Mouse (Mus musculus): Measurements from ENCODE around the gene Polr2a.

Polr2a gene

DNA sequence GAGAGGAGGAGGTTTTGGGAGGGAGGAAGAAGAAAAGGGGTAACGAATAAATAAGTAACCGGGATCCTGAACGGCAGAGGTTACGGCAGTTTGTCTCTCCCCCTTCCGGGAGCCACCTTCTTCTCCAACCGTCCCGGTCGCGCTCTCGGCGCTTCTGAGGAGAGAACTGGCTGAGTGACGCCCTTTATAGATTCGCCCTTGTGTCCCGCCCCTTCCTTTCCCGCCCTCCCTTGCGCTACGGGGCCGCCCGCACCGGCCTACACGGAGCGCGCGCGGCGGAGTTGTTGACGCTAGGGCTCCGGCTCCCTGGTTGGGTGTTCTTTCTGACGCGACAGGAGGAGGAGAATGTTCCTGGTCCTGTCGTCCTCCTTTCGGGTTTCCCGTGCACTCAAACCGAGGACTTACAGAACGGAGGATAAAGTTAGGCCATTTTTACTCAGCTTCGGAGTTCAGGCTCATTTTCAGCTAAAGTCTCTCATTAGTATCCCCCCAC is at the start of gene Polr2a:
Gene Polr2a, minus strand, starts transcription at position 160 of the 493 bp plus-strand sequence.
- DNase-seq: peak; percentile 100

DNA sequence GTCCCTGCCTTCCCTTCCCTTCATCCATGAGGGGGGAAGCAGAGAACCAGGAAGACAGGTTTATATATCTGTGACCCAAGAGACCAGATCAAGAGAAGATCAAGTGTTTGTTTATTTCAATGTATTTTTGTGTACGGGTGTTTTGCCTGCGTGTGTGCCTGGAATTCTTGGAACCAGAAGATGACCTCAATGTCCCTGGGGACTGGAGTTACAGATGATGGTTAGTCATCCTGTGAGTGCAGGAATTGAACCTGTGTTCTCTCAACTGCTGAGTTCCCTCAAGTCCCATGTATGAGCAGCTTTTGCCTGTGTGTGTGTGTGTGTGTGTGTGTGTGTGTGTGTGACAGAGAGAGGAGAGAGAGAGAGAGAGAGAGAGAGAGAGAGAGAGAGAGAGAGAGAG is 49.2 kb upstream of the Polr2a start:
- DNase-seq: no peak

DNA sequence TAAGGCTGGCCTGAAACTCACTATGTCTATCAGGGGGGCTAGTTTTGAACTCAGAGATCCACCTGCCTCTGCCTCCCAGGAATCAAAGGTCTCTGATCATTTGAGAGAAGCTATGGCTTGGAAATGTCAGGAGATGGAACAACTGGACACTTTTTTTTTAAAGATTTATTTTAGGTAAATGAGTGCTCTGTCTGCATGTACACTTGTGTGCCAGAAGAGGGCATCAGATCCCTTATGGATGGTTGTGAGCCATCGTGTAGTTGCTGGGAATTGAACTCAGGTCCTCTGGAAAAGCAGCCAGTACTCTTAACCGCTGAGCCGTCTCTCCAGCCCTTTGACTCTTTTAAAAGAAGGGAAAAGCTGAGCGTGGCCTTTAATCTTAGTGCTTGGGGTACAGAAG is 47.9 kb upstream of the Polr2a start:
- no peak for DNase-seq

DNA sequence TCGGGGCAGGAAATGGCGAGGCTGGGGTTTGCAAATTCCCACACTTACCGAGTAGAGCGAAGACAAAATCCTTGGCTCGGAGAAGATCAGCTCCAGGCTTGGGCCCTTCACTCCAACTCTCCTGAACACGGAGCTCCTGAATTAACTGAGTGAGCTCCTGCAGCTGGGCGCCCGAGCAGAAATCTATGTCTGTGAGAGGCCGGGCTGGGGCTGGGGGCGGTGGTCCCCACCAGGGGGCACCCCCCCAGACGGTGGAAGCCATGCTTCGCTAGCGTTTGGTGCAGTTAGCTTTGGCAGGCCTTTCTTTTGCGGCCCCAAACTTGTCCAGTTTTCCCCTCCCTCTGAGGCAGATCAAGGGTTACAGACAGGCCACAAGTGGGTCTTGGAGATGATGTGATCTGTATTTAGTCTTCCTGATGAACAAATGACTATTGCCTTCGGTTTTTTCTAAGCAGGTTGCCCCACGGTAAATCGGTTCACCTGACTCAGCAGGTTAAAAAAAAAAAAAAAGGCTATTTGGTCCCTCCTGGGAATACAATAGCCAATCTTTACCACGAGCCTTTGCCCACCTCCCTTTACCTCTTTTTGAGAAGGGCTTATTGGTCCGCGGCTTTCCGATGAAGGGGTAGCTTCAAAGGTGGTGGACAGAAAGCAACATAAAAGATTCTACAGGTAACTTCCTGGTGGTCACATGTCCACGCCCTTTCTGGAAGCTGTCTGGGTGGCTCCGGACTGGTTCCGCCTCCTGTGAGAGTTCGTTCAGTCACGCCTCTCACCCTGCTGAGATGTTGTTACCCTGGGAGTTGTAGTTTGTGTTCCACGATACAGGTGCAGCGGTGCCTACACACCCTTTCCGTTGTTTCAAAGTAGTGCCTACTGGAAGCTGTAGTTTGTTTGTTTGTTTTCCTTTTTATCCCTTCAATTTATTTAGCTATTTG is 46.8 kb upstream of the Polr2a start, which contains the start of gene Tmem102:
Gene Tmem102, minus strand, starts transcription at position 653 of the 938 bp plus-strand sequence.
- DNase-seq: peak; percentile 91

DNA sequence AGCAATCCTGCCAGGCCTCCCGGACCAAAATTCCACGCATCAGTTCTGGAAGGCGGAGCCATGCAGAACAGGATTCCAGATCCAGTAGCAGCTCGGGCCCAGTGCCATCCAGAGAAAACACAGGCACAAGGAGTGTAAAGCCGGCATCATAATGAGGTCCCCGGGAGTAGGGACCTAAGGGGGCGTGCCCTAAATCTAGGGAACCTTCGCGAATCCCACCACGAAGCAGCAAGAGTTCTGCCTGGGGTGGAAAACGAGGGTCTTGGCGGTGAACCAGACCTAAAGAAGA is 46.2 kb upstream of the Polr2a start:
- peak; percentile 96 for DNase-seq

DNA sequence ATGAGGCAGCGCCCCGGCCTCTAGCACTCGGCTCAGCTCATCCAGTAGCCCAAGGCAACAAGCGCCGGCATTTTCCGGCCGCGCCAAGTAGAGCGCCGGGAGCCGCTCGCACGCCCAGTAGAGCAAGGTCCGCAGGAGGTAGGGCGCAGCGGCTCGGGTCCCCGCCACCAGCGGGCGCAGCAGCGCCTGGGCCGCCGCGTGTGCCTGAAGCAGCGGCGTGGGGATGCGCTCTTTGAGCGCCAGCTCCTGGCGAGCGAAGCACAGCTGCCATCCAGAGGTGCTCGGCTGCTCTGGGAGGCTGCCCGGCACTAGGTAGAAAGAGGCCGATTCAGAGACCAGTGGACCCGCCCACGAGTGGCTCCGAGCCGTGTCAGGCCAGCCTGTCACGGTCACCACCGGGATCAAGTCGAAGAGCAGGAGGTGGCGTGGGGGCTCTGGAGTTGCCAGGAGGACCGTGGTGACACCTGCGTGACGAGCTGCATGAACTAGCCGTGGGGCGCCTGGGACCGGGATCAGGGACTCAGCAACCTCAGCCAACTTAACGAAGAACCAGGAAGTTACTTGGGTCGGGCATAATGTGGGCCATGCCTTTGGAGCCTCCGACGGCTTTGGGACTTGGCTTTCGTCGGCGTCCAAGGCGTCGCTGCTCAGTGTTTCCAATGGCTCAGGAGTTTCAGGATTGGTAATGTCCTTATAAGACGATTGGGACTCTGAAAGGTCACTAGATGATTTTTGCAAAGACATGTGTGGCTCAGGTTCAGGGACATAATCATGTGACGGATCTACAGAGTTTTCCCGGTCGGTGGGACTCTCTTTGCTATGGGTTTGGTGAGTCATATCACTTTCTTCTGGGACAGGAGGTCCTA is 45.6 kb upstream of the Polr2a start:
- peak; percentile 98 for DNase-seq

DNA sequence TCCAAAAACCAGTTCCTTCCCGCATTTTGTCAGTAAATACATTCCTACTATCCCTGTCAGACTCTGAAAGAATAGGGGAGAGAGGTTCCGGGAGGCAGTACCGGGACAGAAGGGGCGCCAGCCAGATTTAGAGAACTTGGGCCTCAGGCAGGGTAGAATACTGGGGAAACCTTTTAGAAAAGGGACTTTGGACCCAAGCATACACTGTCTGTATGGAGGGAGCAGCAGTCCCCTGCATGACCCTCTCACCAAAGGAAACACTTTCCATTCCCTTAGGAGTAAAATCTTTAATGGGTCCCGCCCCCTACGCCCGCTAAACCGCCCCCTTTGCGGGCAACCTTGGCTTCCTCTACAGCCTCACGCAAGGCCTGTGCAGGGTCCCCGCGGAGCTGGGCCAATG is 44.9 kb upstream of the Polr2a start:
- DNase-seq: no peak

DNA sequence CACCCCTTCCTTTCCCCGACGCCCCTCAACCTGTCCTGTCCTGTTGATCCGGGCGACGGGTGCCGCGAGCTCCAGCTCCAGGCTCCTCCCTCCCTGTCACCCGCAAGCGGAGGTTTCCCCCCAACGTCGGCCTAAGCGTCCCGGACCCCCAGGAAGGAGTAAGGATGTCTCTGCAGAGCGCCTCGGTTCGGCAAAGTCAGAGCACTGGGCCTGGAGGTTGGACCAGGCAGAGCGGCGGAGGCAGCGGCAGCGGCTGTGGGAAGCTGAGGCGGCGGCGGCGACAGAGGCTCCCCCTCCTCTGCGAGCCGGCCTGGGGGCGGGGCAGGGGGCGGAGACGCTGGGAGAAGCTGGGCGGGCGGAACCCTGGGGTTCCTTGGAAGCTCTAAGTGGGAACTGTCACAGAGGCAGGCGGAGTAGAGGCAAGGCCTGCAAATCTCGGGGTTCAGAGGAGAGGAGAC is 44.2 kb upstream of the Polr2a start:
- peak; percentile 99 for DNase-seq

DNA sequence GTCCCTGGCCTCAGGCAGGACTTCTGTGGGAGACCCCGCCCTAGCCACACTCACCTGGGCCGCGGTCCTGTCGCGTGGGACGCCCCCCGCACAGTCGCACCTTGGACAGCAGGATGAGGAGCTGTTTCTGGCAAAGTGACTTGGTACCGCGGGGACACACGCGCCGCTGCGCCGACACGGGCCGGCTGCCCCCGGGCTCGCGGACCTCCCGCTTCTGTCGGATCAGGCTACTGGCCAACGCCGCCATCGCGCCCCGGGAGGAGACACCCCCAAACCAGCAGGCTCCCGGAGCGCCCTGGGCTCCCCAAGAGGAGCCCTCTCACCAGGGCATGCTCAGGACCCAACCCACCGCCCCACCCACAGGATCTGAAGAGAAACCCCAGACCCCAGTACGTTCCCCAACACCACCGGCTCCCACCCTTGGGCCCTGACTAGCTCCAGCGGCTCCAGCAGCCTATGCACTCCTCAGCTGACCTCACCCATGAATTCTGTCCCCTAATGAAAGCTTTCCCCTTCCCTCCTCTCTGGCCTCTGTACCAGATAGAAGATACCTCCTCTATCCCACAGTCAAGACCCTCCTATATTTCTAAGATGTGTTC is 43.0 kb upstream of the Polr2a start, which contains the start of gene Fgf11:
Gene Fgf11, minus strand, starts transcription at position 479 of the 599 bp plus-strand sequence.
- DNase-seq: peak; percentile 95

DNA sequence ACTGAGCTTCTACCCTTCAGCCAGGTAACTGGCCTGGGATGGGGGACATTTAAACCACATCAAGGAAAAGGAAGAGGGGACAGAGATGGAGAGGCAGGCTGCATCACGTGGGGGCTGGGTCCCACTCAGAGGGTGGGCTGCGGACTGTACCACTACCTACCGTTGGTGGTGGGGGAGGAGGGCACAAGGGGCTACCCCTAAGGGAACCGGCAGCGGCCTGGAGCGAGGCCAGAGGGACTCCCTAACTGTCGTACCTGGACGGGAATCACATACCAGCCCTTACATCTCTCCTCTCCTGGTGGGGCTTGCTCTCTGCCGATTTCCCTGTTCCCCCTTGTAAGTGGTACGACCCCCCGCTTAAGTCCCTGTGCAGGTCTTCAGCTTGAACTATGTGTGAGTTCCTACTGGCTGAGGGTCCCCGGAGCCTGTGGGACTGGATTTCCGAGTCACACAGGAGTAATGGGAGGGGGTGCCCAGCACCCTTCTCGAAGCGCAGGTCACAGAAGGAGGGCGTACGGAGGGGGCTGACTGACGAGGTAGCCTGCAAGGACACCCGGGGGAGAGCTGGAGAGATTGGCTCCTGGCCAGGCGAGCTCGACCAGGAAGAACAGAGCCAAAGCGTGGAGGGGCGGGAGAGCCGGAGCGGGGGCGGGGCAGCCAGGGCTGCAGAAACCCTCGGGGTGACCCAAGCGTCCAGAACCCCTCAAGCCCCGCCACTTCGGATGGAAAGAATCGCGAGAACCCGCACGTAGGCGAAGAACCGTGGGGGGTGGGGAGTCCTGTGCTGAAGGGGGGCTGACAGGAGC is 42.2 kb upstream of the Polr2a start:
- DNase-seq: peak; percentile 97

DNA sequence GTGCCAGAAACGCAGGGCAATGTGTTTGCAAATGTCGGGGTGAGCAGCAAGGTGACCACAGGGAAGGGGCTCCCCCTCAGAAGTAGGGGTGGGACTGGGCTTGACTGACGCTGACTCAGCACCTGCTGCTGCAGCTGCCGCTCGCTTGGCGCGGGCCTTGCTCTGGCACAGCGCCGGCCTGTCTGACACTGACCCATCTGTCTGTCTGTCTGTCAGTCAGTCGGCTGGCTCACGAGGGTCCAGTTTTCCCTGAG is 41.6 kb upstream of the Polr2a start:
- DNase-seq: no peak

DNA sequence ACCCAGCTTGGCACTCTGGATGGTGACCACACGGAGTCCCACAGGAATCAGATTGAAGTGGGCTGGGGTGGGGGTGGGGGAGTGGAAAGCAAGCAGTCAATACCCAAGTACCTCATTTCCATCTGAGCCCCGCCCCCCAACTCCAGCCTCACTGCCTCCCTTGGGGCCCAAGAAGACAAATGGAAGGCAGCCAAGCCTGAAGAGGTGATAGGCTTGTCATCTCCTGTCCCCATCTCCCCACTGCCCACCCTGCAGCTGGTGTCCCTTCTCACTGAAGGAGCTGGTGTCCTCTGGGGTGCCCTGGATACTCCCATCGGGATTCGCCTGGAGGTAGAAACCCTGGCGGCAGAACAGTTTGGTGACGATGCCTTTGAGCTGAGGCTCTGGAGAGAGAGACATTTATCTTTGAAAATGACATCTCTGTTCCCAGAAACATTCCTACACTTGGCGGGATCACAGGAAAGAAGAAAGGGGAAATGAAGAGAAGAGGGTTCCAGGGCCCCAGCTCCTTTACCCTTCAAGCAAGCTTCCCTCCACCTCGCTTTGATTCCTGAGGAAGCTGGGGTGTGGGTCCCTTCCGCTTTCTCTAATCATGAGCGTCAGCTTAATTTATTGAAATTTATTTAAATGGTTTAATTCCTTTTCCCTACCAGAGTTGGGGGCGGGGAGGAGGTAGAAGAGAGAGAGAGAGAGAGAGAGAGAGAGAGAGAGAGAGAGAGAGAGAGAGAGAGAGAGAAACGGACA is 41.1 kb upstream of the Polr2a start:
- peak; percentile 94 for DNase-seq

DNA sequence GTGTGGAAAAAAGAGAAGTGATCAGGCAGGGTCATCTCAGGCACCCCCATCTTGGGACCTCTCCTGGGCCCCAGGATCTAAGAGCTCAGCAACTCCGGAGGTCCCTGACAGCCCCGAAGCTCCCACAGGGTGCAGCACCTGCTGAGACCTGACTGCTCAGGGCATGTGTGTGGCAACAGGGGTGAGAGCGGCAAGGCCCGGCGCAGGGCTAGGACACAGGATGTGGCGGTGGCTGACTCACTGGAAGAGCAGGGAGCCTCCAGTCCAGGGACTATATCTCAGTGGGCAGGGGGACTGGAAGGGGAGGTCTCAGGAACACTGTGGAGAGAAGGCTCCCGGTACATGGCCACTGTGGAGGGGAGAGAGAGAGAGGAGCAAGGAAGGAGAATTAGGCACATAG is 39.5 kb upstream of the Polr2a start:
- peak; percentile 90 for DNase-seq

DNA sequence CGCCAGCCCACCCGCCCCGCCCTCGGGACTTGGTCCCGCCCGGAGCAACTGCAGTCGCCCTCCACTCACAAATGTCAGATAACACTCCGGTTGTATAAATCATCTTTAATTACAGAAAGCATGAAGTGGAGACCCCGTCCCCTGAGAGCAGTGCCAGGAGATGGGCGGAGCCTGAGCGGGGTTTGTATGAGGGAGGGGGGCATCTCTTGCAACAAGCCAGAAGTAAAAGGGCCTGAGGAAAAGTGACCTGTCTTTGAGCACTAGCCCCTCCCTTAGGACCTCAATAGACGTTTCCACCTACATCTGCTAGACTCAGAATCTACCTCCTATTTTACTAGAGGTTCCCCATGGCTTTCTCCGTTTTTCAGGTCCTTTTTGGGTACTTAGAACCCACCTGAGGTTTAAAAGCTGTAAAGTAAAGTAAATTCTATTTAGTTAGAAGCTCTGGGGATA is 37.6 kb upstream of the Polr2a start:
- no peak for DNase-seq

DNA sequence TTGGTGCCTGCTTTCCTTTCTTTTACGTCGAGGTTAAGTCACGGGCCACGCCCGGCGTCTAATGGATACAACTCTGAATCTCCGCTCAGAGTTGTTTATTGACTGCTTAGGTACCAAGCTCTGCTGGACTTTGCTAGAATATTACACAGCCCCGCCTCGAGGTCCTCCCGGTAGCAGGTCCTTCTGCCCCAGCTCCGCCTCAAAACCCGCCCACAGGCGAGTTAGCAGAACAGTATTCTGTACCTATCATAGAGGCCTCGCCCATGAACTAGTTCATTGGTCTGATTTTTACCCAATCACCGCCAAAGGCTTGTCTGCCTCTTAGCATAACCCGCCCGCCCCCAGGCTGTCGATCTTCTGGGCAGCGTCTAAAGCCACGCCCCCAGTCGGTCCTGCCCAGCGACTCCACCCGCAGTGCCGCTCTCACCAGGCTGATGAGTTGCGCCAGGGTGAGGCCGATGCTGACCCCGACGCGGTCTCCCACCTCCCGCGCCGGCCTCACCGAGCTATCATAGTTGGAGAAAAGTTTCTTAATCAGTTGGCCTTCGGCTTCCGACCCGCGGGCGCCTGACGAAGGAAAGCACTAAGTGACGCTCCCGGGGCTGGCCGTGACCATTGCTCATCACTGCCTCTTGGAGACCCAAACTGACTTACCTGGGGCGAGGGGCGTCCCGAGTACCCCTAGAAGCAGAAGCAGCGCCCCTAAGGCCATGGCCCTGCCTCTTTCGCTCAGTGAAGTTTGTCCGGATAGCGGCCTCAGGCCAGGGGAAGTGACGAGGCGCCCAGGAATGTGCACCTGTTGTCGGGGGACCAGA is 36.9 kb upstream of the Polr2a start, which contains the start of gene Chrnb1:
Gene Chrnb1, minus strand, starts transcription at position 776 of the 815 bp plus-strand sequence.
- peak; percentile 100 for DNase-seq

DNA sequence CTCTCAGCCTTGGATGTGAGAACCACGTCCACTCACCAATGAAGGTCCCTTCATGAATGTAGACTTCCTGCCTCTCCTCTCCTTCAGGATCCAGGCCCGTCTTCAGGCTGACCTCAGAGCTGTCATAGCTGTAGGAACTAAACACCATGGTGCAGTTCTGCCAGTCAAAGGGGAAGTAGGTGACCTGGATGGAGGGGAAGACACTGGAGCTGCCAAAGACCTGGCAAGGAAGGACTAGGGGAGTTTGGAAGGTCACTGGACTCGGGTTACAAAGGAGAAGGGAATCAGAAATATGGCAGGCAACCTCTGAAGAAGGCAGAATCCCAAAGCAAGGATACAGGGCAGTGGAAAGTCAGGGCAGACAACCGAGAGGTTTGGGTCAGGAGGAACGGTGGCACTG is 35.0 kb upstream of the Polr2a start:
- no peak for DNase-seq

DNA sequence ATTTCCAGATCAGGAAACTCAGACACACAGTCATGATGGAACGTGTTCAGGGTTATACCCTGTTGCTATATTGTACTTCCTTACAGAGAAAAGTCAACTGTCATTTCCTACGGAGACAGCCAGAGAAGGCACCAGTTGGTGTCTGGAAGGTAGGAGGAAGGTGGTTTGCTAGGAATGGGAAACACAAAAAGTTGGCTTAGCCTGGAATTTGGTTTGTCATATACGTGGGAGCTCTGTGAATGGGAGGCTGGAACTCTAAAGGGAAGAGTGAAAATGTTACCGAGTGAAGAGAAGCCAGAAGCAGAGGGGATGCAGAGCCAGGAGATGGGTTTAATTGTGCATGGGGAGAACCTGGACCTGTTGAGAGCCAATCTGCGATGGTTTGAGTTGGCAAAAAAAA is 33.0 kb upstream of the Polr2a start:
- DNase-seq: no peak

DNA sequence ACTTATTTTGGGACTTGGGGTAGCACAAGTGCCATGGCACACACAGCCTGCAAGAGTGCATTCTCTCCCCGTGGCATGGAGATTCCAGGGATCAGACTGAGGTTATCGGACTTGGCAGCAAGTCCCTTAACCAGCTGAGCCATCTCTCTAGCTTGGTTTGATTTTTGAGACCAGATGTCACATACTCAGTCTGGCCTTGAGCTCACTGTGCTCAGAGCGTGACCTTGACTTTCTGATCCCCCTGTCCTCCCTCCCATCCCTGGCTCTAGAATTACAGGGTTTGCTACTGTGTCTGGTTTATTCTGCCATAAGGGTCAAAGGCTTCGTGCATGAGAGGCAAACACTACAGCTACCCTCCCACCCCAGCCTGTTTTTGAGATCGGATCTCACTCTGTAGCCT is 31.0 kb upstream of the Polr2a start:
- DNase-seq: no peak

DNA sequence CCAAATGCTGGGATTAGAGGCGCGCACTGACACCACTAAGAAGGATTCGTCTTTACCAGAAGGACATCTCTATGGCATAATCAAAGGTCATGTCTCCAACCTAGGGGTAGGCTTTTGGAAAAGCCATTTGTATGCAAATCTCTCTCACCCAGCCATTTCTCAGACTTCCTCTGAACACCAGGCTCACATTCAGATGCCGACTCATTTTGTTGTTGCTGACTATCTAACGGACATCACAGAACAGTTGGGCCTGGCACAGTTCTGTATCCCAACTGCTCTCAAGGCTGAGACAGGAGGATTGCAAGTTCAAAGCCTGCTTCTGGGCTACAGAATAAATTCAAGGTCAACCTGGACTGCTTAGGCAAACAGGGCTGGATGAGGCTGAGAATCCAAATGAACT is 28.9 kb upstream of the Polr2a start:
- no peak for DNase-seq

DNA sequence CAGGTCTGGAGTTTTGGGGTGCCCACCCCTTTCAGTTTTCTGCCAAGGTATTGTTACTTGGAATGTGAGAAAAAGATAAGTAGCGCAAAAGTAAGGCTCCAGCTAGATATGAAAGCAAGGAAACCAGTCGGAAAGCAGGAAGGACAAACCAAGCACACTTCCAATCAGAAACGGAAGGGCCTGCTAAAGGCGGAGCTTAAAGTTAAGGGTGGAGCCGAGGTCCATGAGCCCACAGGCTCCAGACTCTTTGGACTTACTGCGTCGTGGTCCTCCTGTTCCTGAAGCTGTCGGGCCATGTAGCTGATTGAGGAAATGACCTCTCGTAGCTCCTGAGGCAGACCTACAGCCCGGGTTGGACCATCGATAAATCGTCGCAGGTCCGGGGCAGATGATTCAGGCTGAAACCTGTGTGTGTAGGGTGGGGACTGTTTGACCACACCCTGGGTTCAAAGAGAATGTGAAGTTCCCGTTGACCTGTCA is 26.4 kb upstream of the Polr2a start:
- peak; percentile 98 for DNase-seq

DNA sequence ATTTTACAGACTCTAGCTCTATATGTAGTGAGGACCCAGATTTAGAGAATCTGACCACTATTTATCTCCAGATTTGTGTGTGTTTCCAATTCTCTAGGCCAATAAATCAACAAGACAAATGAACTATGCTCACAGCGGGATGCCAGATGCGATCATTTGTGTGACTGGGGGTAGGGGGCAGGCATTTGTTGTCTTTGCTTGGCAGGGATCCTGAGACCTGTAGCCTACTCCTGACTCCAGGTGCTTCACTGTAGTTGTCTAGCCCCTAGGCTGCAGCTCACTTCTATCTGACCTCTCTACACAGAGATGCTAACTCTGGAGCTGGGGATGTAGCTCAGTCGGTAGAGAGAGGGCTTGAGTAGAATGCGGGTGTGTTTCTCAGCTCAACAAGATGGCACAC is 23.4 kb upstream of the Polr2a start:
- DNase-seq: no peak
